Mouse (Mus musculus): ENCODE measurements around the gene Ssu72. TPM values are rescaled to one million over a fixed set of nuclear protein-coding genes. Genes with fewer than 3 reads are reported as not detected.

Gene Ssu72
- polyA plus RNA-seq, 1 experiment from 2014 or later: 135 TPM

DNA sequence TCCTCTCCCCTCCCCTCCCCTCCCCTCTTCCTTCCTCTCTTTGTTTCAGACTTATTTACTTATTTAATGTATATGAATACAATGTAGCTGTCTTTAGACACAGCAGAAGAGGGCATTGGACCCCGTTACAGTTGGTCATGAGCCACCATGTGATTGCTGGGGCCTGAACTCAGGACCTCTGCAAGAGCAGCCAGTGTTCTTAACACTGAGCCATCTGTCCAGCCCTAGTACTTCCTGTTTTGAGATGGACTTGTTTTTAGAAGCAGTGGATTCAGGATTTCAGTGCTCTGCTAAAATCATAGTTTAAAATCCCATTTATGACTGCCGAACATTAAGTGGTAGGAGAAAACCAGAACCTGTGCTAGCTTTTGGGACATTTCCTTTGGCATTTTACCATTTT is 4.0 kb downstream of the Ssu72 start:
- no peak for ATAC-seq (ENCODE audit: insufficient number of reproducible peaks, insufficient read depth, low FRiP score, low TSS enrichment)
- peaks cover 16% of the 10 kb centered on the region for H3K4me1 ChIP-seq
- H3K9me3 ChIP-seq: no peaks in the 10 kb centered on the region
- H3K27ac ChIP-seq: no peak overlapping the region
- no peaks in the 10 kb centered on the region for H3K36me3 ChIP-seq
- no peak overlapping the region for H3K4me2 ChIP-seq (replicated peaks)
- no peak overlapping the region for H3K4me3 ChIP-seq
- no peaks in the 10 kb centered on the region for H3K27me3 ChIP-seq
- WGBS: 85% methylated on average over 2 of the region's 2 CpGs
- H3K9ac ChIP-seq: no peak overlapping the region

DNA sequence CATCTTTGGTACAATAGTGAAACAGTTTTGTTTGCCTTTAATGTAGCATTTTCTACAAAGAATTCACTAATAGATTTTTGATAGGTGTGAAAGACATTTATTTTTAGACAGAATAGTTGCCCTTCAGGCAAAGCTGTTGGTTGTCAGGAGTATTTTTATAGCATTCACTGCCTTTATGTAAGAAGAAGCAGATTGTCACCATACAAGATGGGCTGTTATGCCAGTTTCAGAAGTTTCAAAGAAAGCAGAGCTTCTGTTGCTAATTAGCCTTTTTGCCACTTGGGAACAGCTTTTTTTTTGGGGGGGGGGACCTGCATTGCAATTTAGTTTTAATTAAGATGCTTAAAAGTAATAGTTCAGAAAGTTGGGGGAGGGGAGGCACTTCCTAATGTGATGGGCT is 4.4 kb downstream of the Ssu72 start:
- H3K4me2 ChIP-seq (replicated peaks): no peak overlapping the region
- no peaks in the 10 kb centered on the region for H3K27me3 ChIP-seq
- peaks cover 16% of the 10 kb centered on the region for H3K4me1 ChIP-seq
- H3K9me3 ChIP-seq: no peaks in the 10 kb centered on the region
- no peak overlapping the region for H3K27ac ChIP-seq
- H3K9ac ChIP-seq: no peak overlapping the region
- no peaks in the 10 kb centered on the region for H3K36me3 ChIP-seq
- ATAC-seq (ENCODE audit: insufficient number of reproducible peaks, insufficient read depth, low FRiP score, low TSS enrichment): no peak
- H3K4me3 ChIP-seq: no peak overlapping the region

DNA sequence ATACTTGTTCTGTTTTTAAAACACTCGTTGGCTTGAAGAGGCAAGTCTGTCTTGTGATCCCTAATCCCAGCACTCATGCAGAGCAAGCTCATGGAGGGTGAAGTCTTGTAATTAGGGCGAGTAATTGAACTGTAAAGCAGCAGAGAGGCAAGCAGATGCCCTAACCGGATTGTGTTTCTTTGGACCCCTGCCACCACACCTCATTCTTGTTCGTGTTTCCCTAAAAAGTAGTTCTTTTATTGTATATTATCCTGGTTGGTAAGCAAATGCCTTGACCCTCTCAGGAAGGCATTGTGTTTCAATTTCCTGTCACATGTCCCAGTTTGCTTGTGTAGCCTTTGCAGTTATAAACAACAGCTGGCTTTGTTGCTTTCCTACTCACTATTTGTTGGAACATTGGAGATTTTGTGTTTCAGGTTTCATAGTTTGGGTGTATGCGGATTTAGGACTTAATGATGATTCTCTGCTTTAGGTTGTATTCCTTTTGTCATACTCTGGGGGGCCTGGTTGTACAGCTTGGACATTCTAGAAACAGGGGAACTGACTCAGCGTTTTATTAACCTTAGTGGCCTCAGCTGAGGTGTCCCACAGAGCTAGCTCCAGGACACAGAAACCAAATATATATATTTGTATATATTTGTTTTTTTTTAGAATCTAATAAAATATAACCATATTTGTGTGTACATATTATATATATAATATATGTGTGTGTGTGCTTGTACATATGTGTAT is 6.1 kb downstream of the Ssu72 start:
- peak overlapping the region; percentile 18; the same call in 1 of the 2 replicates for H3K27ac ChIP-seq
- ATAC-seq (ENCODE audit: insufficient number of reproducible peaks, insufficient read depth, low FRiP score, low TSS enrichment): no peak
- H3K36me3 ChIP-seq: peaks cover 4% of the 10 kb centered on the region; the same call in 1 of the 2 replicates
- peaks cover 16% of the 10 kb centered on the region for H3K4me1 ChIP-seq
- WGBS: 58% methylated on average over 6 of the region's 6 CpGs
- no peaks in the 10 kb centered on the region for H3K27me3 ChIP-seq
- H3K9me3 ChIP-seq: no peaks in the 10 kb centered on the region
- H3K9ac ChIP-seq: no peak overlapping the region
- H3K4me2 ChIP-seq (replicated peaks): no peak overlapping the region
- no peak overlapping the region for H3K4me3 ChIP-seq

DNA sequence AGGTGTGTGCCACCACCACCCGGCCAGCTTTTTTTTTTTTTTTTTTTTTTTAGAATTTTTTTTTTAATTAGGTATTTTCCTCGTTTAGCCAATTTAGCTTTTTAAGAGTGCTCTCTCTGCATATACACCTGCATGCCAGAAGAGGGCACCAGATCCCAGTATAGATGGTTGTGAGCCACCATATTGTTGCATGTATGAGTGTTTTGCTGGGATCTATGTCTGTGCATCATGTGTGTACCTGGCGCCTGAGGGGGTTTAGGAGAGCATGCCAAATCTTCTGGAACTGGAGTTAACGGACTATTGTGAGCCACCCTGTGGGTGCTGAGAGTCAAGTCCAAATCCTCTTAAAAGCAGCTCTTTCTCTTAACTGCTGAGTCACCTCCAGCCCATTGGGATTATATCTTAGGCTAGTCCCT is 17.1 kb downstream of the Ssu72 start:
- Histone ChIP-seq H3K4me2 (replicated peaks) (no peak overlapping the region), H3K4me3 (no peak overlapping the region), H3K9me3 (no peaks in the 10 kb centered on the region), H3K9ac (no peak overlapping the region), H3K36me3 (peaks cover 21% of the 10 kb centered on the region), H3K4me1 (no peaks in the 10 kb centered on the region), H3K27ac (no peak overlapping the region), H3K27me3 (no peaks in the 10 kb centered on the region)
- ATAC-seq (ENCODE audit: insufficient number of reproducible peaks, insufficient read depth, low FRiP score, low TSS enrichment): no peak
- WGBS: 66% methylated on average over 4 of the region's 4 CpGs

DNA sequence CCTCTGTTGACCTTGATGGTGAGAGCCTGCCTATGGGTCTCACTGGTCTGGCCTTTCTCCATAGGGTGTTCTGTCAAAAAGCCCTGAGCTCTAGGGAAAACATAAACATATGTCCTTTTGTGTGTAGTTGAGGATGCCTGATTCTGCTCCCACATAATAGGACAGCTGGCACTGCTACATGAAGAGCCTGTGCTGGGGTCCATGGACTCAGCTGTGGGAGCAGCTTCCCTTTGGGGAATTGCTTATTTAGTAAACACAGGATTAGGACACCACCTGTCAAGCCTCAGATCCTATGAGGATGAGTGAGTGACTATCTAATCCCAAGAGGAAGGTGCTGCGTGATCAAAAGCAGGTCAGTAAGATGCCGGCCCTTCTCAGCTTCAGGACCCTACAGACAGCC is 23.4 kb downstream of the Ssu72 start:
- Histone ChIP-seq H3K4me2 (replicated peaks) (no peak overlapping the region), H3K4me1 (no peaks in the 10 kb centered on the region), H3K4me3 (no peak overlapping the region), H3K36me3 (peaks cover 40% of the 10 kb centered on the region), H3K9me3 (no peaks in the 10 kb centered on the region), H3K27ac (no peak overlapping the region), H3K9ac (no peak overlapping the region), H3K27me3 (no peaks in the 10 kb centered on the region)
- 81% methylated on average over 2 of the region's 2 CpGs for WGBS
- no peak for ATAC-seq (ENCODE audit: insufficient number of reproducible peaks, insufficient read depth, low FRiP score, low TSS enrichment)

DNA sequence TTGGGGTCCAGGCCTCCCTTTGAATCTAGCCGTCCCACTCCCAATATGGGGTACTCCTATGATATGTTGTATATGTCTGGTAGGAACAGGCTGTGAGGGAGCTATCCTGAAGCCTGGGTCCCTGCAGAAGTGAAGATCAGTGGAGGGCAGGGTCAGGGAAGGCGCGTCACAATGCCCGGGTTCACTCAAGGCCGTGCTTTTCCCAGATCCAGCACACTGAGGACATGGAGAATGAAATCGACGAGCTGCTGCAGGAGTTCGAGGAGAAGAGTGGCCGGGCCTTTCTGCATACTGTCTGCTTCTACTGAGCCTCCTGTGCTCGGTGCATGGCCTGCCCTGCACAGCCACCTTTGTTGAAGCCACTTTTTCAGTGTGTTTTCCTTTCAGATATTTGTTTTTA is 28.7 kb downstream of the Ssu72 start:
- H3K27ac ChIP-seq: no peak overlapping the region
- H3K36me3 ChIP-seq: peaks cover 40% of the 10 kb centered on the region
- WGBS: 89% methylated on average over 10 of the region's 10 CpGs
- no peak overlapping the region for H3K4me2 ChIP-seq (replicated peaks)
- H3K9ac ChIP-seq: no peak overlapping the region
- H3K4me3 ChIP-seq: peak overlapping the region; percentile 73; the same call in 1 of the 2 replicates
- no peaks in the 10 kb centered on the region for H3K9me3 ChIP-seq
- no peak for ATAC-seq (ENCODE audit: insufficient number of reproducible peaks, insufficient read depth, low FRiP score, low TSS enrichment)
- H3K27me3 ChIP-seq: no peaks in the 10 kb centered on the region
- H3K4me1 ChIP-seq: peaks cover 25% of the 10 kb centered on the region

DNA sequence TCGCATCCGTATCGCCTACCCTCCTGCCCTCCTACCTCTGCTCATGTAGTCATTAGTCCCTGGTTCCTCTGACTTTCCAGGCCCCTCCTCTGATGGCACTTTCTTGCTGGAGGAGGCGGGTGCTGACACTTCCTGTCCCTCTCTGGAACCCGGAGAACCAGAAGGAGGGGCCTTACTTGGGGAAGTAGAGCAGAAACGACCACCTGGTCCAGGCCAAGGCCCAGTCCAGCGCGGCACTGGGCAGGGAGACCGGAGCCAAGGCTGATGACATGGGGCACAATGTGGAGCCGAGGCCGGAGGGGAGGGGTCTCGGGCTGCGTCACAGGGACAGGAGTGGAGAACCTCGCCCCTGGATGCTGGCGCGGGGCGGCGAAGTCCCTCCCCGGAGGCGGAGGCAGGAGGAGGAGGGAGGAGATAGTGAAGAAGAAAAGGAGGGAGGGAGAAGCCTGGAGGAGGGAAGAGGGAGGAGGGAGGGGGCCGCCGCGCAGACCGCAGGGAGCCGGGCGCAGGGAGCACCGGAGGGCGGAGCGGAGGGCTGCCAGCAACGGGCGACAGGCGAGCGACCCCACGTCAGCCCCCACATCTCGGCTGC is 29.8 kb downstream of the Ssu72 start, which contains the start of gene Tmem240:
Gene Tmem240 (plus strand): TSS at position 451 of the 592 bp plus-strand sequence.
- no peaks in the 10 kb centered on the region for H3K27me3 ChIP-seq
- H3K4me2 ChIP-seq (replicated peaks): peak within 1 kb of the TSS; percentile 94
- 1% methylated on average over 31 of the region's 35 CpGs for WGBS
- peak within 1 kb of the TSS; percentile 90 for H3K9ac ChIP-seq
- peak within 1 kb of the TSS; percentile 89 for H3K27ac ChIP-seq
- no peaks in the 10 kb centered on the region for H3K9me3 ChIP-seq
- peaks cover 25% of the 10 kb centered on the region for H3K4me1 ChIP-seq
- ATAC-seq (ENCODE audit: insufficient number of reproducible peaks, insufficient read depth, low FRiP score, low TSS enrichment): peak; percentile 91
- peaks cover 42% of the 10 kb centered on the region for H3K36me3 ChIP-seq
- H3K4me3 ChIP-seq: peak within 1 kb of the TSS; percentile 73

DNA sequence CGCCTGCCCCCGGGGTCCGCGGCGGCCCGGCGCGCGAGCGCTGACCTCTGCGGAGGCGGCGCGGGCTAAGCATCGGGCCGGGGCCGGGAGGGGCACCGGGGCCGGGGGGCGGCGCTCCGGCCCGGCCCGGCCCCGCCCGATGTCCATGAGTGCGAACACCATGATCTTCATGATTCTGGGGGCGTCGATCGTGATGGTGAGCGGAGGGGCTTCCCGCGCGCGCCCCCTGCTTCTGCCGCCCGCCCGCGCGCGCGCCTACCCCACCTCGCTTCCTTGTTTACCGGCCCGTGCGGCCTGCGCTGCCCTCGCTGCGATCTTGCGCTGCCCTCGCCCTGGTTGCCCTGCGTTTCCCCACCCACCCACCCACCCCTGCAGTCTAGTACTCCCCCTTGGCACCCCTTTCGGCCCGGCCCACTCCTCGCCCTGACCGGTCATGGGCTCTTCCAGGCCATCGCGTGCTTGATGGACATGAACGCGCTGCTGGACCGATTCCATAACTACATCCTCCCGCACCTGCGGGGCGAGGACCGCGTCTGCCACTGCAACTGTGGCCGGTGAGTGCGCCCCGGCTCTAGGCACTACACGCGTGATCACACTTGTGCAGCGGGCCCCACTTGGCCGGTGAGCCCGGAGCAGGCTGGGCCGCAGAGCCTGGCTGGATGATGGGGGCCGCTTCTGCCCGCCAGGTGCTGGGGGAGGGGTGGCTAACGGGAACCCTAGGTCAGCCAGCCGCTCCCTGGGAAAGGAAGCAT is 30.5 kb downstream of the Ssu72 start:
- under 1% methylated on average over 56 of the region's 79 CpGs for WGBS
- peak overlapping the region; percentile 90 for H3K9ac ChIP-seq

DNA sequence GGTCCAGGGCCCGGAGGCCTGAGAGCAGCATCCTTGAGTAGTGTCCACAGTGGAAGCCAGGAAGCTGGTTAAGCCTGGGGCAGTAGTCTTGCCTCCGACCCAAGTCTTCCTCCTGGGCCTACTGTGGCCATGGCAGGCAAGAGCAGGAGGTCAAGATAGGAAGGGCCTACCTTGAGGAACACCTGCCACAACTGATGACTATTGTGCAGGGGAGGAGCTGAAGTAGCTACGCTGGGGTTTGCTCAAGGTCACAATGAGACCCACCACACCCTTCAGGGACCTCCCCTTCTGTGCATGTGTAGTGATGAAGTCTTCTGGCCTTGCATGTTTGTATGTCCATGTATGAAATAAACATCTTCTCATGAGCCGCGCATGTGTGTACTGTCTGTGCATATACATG is 31.2 kb downstream of the Ssu72 start:
- H3K4me1 ChIP-seq: peaks cover 25% of the 10 kb centered on the region
- no peaks in the 10 kb centered on the region for H3K27me3 ChIP-seq
- WGBS: 65% methylated on average over 5 of the region's 5 CpGs
- H3K9ac ChIP-seq: peak overlapping the region; percentile 90
- no peak for ATAC-seq (ENCODE audit: insufficient number of reproducible peaks, insufficient read depth, low FRiP score, low TSS enrichment)
- peak overlapping the region; percentile 73 for H3K4me3 ChIP-seq
- H3K36me3 ChIP-seq: peaks cover 52% of the 10 kb centered on the region
- H3K27ac ChIP-seq: peak overlapping the region; percentile 89; the same call in 1 of the 2 replicates
- no peaks in the 10 kb centered on the region for H3K9me3 ChIP-seq
- H3K4me2 ChIP-seq (replicated peaks): peak overlapping the region; percentile 94

More for the DNA sequence above, 30.5 kb downstream of the Ssu72 start:
- peak; percentile 9; the same call in 1 of the 2 replicates for ATAC-seq (ENCODE audit: insufficient number of reproducible peaks, insufficient read depth, low FRiP score, low TSS enrichment)
- Histone ChIP-seq H3K9me3 (no peaks in the 10 kb centered on the region), H3K4me1 (peaks cover 25% of the 10 kb centered on the region), H3K27ac (peak overlapping the region; percentile 89), H3K4me2 (replicated peaks) (peak overlapping the region; percentile 94), H3K27me3 (no peaks in the 10 kb centered on the region), H3K4me3 (peak overlapping the region; percentile 73), H3K36me3 (peaks cover 48% of the 10 kb centered on the region)

DNA sequence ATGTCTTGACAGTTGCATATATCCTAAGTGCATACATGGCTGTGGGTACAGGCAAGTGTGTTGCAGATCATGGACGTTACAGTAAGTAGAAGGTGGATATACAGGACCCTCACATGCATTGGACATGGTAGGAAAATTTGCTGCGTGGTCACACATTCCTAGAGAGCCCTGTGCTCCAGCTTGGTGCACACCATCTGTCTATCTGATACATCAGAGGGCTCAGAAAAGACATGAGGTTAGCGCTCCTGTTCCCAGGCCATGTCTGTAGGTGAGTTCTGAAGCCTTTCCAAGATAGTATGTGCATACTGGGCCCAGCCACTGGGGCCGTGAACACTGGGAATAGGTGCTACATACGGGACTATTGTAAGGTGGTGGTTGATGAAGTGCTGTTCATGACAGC is 31.8 kb downstream of the Ssu72 start:
- Histone ChIP-seq H3K9me3 (no peaks in the 10 kb centered on the region), H3K4me3 (peak overlapping the region; percentile 73; the same call in 1 of the 2 replicates), H3K9ac (no peak overlapping the region), H3K27ac (no peak overlapping the region), H3K27me3 (no peaks in the 10 kb centered on the region), H3K4me1 (peaks cover 25% of the 10 kb centered on the region), H3K36me3 (peaks cover 52% of the 10 kb centered on the region), H3K4me2 (replicated peaks) (peak overlapping the region; percentile 94; the same call in 1 of the 2 replicates)
- no peak for ATAC-seq (ENCODE audit: insufficient number of reproducible peaks, insufficient read depth, low FRiP score, low TSS enrichment)
- 88% methylated on average over 5 of the region's 5 CpGs for WGBS

DNA sequence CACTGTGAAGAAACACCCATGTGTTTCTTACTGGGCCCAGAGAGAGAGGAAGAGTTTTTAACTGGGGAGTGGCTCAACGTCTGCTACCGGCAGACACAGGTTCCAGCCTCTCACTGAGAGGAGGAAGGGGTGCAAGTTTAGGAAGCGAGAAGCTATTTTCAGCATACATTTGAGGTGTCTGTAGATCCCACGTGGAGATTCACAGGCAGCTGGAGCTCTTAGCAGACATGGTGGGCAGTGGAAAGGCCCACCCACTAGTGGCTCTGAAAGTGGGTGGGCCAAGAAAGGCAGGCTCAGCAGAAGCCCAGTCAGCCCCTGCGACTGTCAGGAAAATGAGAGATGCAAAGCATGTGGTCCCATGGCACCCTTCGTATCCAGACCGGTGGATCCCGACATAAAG is 33.7 kb downstream of the Ssu72 start:
- H3K27me3 ChIP-seq: no peaks in the 10 kb centered on the region
- H3K9ac ChIP-seq: no peak overlapping the region
- no peaks in the 10 kb centered on the region for H3K9me3 ChIP-seq
- H3K4me3 ChIP-seq: no peak overlapping the region
- no peak overlapping the region for H3K27ac ChIP-seq
- no peak for ATAC-seq (ENCODE audit: insufficient number of reproducible peaks, insufficient read depth, low FRiP score, low TSS enrichment)
- peaks cover 52% of the 10 kb centered on the region for H3K36me3 ChIP-seq
- 58% methylated on average over 8 of the region's 8 CpGs for WGBS
- H3K4me2 ChIP-seq (replicated peaks): no peak overlapping the region
- H3K4me1 ChIP-seq: peaks cover 25% of the 10 kb centered on the region
